Mouse (Mus musculus) frontal cortex, postnatal 25 days (tissue): ENCODE measurements around the gene Pld2.
"Not testable (repeated sequence)": the region's sequence is repeated elsewhere in the genome, so short reads cannot be mapped to it uniquely, and the experiment has no call there.

ENCODE experiments used
- DNase-seq, 2 experiments: peaks; one replicate each; pipeline ENCODE4 v3.0.0; 2022; ENCODE audit warnings: low spot score in 2 of 2

Pld2 gene

GRCm38 (mm10) chr11:70539877-70540587, at the start of gene Pld2:
Gene Pld2, plus strand, starts transcription at chr11:70540064.
- peak; percentile 52 to 65 for DNase-seq

DNA sequence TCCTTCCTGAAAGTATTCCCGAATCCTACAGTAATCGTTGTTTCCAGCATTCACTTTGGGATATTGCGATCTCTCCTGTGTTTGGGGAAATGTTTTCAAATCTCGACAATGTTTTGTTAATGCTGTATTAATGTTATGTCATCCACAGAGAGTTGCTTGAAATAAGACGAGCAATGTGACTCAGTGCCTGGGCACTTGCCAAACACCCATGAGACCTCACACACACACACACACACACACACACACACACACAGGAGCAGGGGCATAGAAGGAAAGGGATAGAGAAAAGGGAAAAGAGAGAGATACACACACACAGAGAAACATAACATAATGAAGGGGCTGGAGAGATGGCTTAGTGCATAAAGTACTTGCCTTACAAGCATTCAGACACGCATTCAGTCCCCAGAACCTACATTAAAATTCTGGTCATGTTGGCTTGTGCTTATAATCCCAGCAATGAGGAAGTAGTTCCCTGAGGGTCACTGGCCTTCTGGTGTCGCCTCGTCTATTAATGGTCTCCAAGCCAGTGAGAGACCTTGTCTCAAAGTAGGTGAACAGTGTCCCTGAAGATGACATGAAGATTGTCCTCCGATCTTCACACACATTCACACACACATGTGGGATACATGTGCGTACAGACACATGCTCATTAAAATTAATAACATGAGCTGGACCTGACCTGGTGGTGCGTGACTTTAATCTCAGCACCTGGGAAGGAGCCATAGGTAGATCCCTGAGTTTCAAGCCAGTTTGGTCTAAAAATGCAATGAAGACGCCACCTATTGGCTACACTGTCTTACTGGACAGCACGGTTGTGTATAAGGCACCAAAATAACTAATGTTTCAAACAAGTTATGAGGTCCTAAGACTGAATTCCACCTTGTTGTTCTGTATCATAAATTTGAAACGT, 40.0 kb upstream of the Pld2 start:
- DNase-seq: no peak

GRCm38 (mm10) chr11:70500476-70500812, 39.4 kb upstream of the Pld2 start:
- no peak for DNase-seq

- no peak for DNase-seq
These were observed 37.8 kb upstream of the Pld2 start for GRCm38 (mm10) chr11:70502018-70502417.

GRCm38 (mm10) chr11:70504970-70505369, 34.9 kb upstream of the Pld2 start, which contains the start of gene Tm4sf5:
Gene Tm4sf5, plus strand, starts transcription at chr11:70505244.
- DNase-seq: no peak

- peak; percentile 36 to 39 for DNase-seq
These were observed 33.5 kb upstream of the Pld2 start for GRCm38 (mm10) chr11:70506385-70506784.

GRCm38 (mm10) chr11:70506962-70507515, 32.8 kb upstream of the Pld2 start:
- DNase-seq: no peak

DNA sequence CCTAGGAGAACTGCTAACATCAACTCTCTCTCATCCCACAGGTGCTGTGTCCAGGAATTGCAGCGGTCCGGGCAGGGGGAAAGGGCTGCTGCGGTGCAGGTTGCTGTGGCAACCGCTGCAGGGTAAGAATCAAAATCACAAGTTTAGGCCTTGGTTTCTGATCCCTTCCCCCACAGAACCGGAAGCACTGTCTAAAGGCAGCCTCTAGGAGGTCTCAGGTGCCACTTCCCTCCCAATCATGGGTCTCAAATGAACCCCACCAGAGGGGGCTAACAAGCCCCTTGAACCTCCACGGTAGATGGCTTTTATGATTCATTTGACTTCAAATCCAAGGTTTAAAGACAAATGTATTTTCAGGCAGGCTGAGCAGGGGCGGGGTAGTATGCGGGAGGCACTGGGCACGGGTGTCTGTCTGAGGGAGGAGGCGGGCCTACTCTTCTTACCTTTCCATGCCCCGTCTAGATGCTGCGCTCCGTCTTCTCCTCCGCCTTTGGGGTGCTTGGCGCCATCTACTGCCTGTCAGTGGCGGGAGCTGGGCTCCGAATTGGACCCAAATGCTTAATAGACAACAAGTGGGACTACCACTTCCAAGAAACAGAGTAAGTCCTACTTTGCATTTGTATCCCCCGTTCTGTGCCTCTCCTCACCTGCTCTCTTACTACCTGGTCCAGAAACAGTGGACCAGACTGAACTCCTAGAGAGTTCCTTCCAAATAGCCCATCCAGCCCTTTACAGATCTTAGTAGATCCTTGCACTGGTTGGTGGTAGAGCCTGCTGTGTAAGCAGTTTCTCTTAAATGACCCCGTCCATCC, 29.9 kb upstream of the Pld2 start:
- DNase-seq: no peak

- DNase-seq: no peak
These were observed 28.6 kb upstream of the Pld2 start for GRCm38 (mm10) chr11:70511242-70511641.

GRCm38 (mm10) chr11:70511825-70512224, 28.0 kb upstream of the Pld2 start:
- no peak for DNase-seq

GRCm38 (mm10) chr11:70512709-70513342, 27.0 kb upstream of the Pld2 start:
- no peak for DNase-seq

DNA sequence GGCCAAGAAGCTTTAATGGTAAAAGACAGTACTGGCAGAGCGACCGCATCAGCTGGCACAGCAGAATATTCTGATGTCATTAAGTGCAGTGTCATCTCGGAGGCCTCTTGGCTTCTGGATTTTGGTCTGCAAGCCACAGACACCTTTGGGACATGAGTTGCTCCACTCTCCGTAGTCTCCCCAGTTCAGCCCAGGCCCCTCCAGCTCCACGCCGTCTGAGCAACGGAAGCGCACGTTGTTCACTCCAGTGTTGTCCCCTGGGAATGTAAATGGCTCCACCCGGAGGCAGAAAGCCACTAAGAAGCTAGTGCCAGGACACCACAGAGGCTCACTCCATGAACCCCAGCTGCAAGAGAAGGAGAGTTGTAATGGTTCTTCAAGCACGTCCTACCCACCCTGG, 26.3 kb upstream of the Pld2 start:
- no peak for DNase-seq

DNA sequence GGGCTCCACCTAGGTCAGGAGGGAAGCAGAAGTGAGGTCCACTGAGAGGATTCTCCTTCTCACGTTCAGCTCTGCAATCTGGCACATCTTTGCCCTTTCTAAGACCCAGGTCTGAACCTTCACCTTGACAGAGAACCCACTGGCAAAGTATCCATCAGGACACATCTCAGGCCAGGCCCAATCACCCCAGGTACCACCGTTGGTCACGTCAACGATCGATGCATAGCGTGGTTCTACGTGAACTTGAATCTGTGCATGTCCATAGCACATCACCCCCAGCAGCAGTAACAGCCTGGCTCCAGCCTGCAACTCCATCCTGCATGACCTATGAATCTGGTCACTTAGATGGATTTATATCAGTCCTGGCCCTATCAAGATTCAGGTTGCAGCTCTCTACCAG, 25.6 kb upstream of the Pld2 start, which contains the start of gene Vmo1:
TSS of gene Vmo1 (minus strand) at position 329 of the 400 bp plus-strand sequence.
- DNase-seq: no peak

GRCm38 (mm10) chr11:70516352-70516751, 23.5 kb upstream of the Pld2 start:
- DNase-seq: no peak

- DNase-seq: no peak
These were observed 21.4 kb upstream of the Pld2 start for GRCm38 (mm10) chr11:70518436-70518835.

DNA sequence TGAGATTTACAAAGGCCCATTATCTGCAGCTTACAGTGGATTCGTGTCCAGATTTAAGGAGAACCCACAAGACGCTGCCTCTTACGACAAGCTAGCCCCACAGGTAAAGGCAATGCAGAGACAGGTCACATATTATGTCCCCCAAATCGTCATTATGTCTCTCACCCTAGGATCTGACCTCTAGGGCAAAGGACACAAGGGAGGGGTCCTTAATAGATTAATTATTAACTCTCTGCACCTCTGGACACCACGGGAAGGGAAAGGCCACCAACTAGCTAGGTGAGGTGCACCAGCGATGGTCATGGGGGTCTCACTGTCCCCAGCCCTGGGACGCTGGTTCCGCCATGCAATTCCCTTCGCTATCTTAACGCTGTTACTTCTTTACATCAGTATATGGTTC, 20.9 kb upstream of the Pld2 start, which contains the start of gene Gltpd2:
TSS of gene Gltpd2 (plus strand) at position 274 of the 400 bp plus-strand sequence.
- no peak for DNase-seq

DNA sequence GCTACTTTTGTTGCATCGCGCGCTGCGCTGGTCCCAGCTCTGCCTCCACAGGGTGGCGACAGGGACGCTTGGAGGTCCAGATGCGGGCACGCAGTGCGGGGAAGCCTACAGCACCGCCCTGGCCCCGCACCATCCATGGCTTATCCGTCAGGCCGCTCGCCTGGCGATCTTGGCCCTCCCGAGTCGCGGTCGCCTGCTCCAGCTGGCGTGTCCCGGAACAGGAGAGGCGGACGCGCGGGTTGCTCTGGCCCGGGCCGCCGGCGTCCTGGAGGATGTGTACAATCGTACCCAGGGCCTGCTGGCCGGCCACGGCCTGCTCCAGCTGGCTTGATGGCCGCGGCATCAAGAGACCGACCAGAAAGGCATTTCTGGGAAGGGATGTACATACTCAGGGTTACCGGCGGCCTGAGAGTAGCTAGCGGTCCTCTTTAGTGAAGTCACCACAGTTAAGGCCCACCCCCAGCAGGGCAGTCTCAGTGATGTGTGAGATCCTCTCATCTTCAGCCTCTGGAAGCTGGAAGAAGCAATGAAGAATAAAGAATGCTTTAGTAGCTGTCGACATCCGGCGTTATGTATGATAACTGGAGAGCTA, 19.6 kb upstream of the Pld2 start:
- no peak for DNase-seq

DNA sequence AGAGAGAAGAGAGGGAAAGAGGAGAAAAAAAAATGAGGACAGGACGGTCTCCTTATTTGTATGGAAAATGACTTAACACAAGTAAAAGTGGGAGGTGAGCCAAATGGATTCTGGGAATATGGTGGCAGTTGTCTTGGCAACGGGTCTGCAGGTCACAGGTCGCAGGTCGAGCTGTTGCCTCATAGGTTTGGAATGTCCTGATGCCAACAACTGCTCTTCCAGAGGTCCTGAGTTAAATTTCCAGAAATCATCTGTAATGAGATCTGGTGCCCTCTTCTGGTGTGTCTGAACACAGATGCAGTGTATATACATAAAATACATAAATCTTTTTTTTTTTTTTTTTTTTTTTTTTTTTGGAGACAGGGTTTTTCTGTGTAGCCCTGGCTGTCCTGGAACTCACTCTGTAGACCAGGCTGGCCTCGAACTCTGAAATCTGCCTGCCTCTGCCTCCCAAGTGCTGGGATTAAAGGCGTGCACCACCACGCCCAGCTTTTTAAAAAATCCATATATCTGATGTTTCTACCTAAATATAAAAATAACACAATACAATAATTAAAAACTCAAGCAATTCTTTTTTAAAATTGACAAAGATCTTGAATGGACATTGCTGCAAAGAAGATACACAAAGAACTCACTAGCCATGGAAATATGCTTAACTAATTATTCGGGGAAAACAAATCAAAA, 16.4 kb upstream of the Pld2 start:
- DNase-seq: not testable (repeated sequence)

DNA sequence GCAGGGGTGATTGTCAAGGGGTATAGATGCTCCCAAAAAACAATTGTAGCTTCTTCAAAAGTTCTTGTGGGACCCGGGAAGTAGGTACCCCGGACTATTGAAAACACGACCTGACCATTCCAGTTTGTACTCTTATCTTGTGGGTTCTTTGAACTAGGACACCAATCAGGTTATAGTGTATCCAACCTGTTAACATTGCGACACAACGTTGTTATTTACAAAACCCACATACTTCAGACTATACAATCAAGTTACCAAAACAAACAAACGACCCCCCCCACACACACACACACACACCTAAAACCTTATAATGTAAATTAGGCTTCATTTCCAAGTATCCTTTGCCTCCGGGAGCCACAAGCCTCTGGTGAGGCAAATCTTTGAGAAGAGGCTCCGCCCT, 15.1 kb upstream of the Pld2 start:
- DNase-seq: no peak

DNA sequence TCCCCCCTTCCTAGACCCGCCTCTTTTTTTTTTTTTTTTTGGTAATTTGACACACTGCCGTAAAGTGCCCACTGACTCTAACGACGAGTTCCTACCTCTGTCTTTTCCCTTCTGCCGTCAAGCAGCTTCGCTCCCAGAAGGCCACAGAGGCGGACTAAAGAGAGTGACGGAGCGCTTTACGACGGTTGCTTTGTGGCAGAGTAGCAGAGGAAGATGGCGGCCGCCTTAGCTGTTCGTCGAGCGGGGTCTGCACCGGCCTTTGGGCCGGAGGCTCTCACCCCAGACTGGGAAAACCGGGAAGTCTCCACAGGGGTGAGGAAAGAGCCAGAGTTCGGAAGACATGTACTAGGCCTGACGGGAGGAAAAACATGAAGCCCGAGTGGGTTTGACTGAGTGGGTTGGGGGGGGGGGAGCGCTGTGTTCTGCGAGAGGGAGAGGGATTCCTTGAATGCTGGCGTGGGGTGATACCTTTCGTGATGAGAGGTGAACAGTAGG, 14.6 kb upstream of the Pld2 start, which contains the start of gene Psmb6:
TSS of gene Psmb6 (plus strand) at position 184 of the 495 bp plus-strand sequence.
- peak; percentile 78 to 86 for DNase-seq
